Mouse (Mus musculus): Measurements from ENCODE around the gene Irs1. TPM values are rescaled to one million over a fixed set of nuclear protein-coding genes. Genes with fewer than 3 reads are reported as not detected.

Gene Irs1
- polyA plus RNA-seq, 2 experiments from 2014 or later = not detected

Other genes with a start within 250 kb of the Irs1 start
- gene Gm9747, start 58.3 kb downstream of the Irs1 start, polyA plus RNA-seq (2017; shearing (Covaris generic)) = not detected
- gene Rhbdd1, start 25.0 kb upstream of the Irs1 start, polyA plus RNA-seq (2017; shearing (Covaris generic)) = 10 to 100 TPM; 15.5 to 29.8 TPM